Mouse (Mus musculus): Measurements from ENCODE around the gene Usp49. TPM values are rescaled to one million over a fixed set of nuclear protein-coding genes. Genes with fewer than 3 reads are reported as not detected.
"Not testable (repeated sequence)": the region's sequence is repeated elsewhere in the genome, so short reads cannot be mapped to it uniquely, and the experiment has no call there.

Gene Usp49
- polyA plus RNA-seq, 2 experiments = 5.0 to 17.6 TPM

- ATAC-seq (ENCODE audit: low FRiP score, low read depth) (no peak), DNase-seq (ENCODE audit: low spot score) (no peak)
- peaks cover 59% of the 10 kb centered on the region for H3K36me3 ChIP-seq (ENCODE audit: control insufficient read depth, insufficient read depth, low read length)
- 51% methylated on average over 5 of the region's 5 CpGs for WGBS
- H3K27me3 ChIP-seq (ENCODE audit: control insufficient read depth, insufficient read depth, low read length) = no peaks in the 10 kb centered on the region
- no peaks in the 10 kb centered on the region for H3K9me3 ChIP-seq (ENCODE audit: control insufficient read depth, low read length)
- H3K27ac ChIP-seq (replicated peaks; ENCODE audit: low read depth, low read length) = peak overlapping the region; percentile 96
- peak overlapping the region; percentile 90 for H3K4me3 ChIP-seq (replicated peaks; ENCODE audit: low read length)
- no peak for TF ChIP-seq POLR2A (IDR thresholded peaks at IDR 0.05; ENCODE audit: borderline replicate concordance, extremely low read depth, insufficient read depth, insufficient read length)
- H3K9ac ChIP-seq (ENCODE audit: low read depth, low read length, severe bottlenecking) = peak overlapping the region; percentile 82
- H3K4me1 ChIP-seq (ENCODE audit: control insufficient read depth, insufficient read depth, low read length) = peaks cover 24% of the 10 kb centered on the region
- H3K4me2 ChIP-seq (replicated peaks; ENCODE audit: low read depth, low read length, severe bottlenecking) = peak overlapping the region; percentile 89
Measured at GRCm38 (mm10) chr17:47596839-47597164, 33.7 kb upstream of the Usp49 start.

- Histone ChIP-seq H3K9me3 (ENCODE audit: control insufficient read depth, low read length) (no peaks in the 10 kb centered on the region), H3K4me1 (ENCODE audit: control insufficient read depth, insufficient read depth, low read length) (peaks cover 24% of the 10 kb centered on the region), H3K4me3 (replicated peaks; ENCODE audit: low read length) (peak overlapping the region; percentile 90), H3K36me3 (ENCODE audit: control insufficient read depth, insufficient read depth, low read length) (peaks cover 64% of the 10 kb centered on the region), H3K9ac (ENCODE audit: low read depth, low read length, severe bottlenecking) (peak overlapping the region; percentile 82), H3K4me2 (replicated peaks; ENCODE audit: low read depth, low read length, severe bottlenecking) (peak overlapping the region; percentile 89), H3K27ac (replicated peaks; ENCODE audit: low read depth, low read length) (peak overlapping the region; percentile 96; the same call in 1 of the 2 replicates), H3K27me3 (ENCODE audit: control insufficient read depth, insufficient read depth, low read length) (no peaks in the 10 kb centered on the region)
- TF ChIP-seq POLR2A (IDR thresholded peaks at IDR 0.05; ENCODE audit: borderline replicate concordance, extremely low read depth, insufficient read depth, insufficient read length) = no peak
- no peak for DNase-seq (ENCODE audit: low spot score)
- 53% methylated on average over 13 of the region's 13 CpGs for WGBS
- no peak for ATAC-seq (ENCODE audit: low FRiP score, low read depth)
Measured at GRCm38 (mm10) chr17:47597261-47597660, 33.2 kb upstream of the Usp49 start.

GRCm38 (mm10) chr17:47597838-47598579 lies 32.5 kb upstream of the Usp49 start:
- no peak for TF ChIP-seq POLR2A (IDR thresholded peaks at IDR 0.05; ENCODE audit: borderline replicate concordance, extremely low read depth, insufficient read depth, insufficient read length)
- peak overlapping the region; percentile 82; the same call in 1 of the 2 replicates for H3K9ac ChIP-seq (ENCODE audit: low read depth, low read length, severe bottlenecking)
- H3K4me1 ChIP-seq (ENCODE audit: control insufficient read depth, insufficient read depth, low read length) = peaks cover 24% of the 10 kb centered on the region
- H3K27ac ChIP-seq (replicated peaks; ENCODE audit: low read depth, low read length) = no peak overlapping the region
- ATAC-seq (ENCODE audit: low FRiP score, low read depth) (no peak), DNase-seq (ENCODE audit: low spot score) (peak; percentile 34)
- H3K36me3 ChIP-seq (ENCODE audit: control insufficient read depth, insufficient read depth, low read length) = peaks cover 70% of the 10 kb centered on the region
- peak overlapping the region; percentile 90; the same call in 1 of the 2 replicates for H3K4me3 ChIP-seq (replicated peaks; ENCODE audit: low read length)
- peak overlapping the region; percentile 89; the same call in 1 of the 2 replicates for H3K4me2 ChIP-seq (replicated peaks; ENCODE audit: low read depth, low read length, severe bottlenecking)
- 34% methylated on average over 9 of the region's 10 CpGs for WGBS
- no peaks in the 10 kb centered on the region for H3K27me3 ChIP-seq (ENCODE audit: control insufficient read depth, insufficient read depth, low read length)
- no peaks in the 10 kb centered on the region for H3K9me3 ChIP-seq (ENCODE audit: control insufficient read depth, low read length)

- not testable (repeated sequence) for H3K27me3 ChIP-seq (ENCODE audit: control insufficient read depth, insufficient read depth, low read length); H3K27ac ChIP-seq (replicated peaks; ENCODE audit: low read depth, low read length); ATAC-seq (ENCODE audit: low FRiP score, low read depth); H3K4me2 ChIP-seq (replicated peaks; ENCODE audit: low read depth, low read length, severe bottlenecking); H3K9me3 ChIP-seq (ENCODE audit: control insufficient read depth, low read length); H3K9ac ChIP-seq (ENCODE audit: low read depth, low read length, severe bottlenecking); DNase-seq (ENCODE audit: low spot score); H3K4me3 ChIP-seq (replicated peaks; ENCODE audit: low read length)
- peaks cover 24% of the 10 kb centered on the region for H3K4me1 ChIP-seq (ENCODE audit: control insufficient read depth, insufficient read depth, low read length)
- peaks cover 72% of the 10 kb centered on the region for H3K36me3 ChIP-seq (ENCODE audit: control insufficient read depth, insufficient read depth, low read length)
- 76% methylated on average over 10 of the region's 10 CpGs for WGBS
Measured at GRCm38 (mm10) chr17:47598580-47599304, 31.7 kb upstream of the Usp49 start.

GRCm38 (mm10) chr17:47599511-47600297 lies 30.8 kb upstream of the Usp49 start:
- H3K4me3 ChIP-seq (replicated peaks; ENCODE audit: low read length) = no peak overlapping the region
- ATAC-seq (ENCODE audit: low FRiP score, low read depth) (no peak), DNase-seq (ENCODE audit: low spot score) (no peak)
- no peak overlapping the region for H3K27ac ChIP-seq (replicated peaks; ENCODE audit: low read depth, low read length)
- no peaks in the 10 kb centered on the region for H3K27me3 ChIP-seq (ENCODE audit: control insufficient read depth, insufficient read depth, low read length)
- WGBS = 78% methylated on average over 11 of the region's 11 CpGs
- H3K9ac ChIP-seq (ENCODE audit: low read depth, low read length, severe bottlenecking) = no peak overlapping the region
- no peak for TF ChIP-seq POLR2A (IDR thresholded peaks at IDR 0.05; ENCODE audit: borderline replicate concordance, extremely low read depth, insufficient read depth, insufficient read length)
- H3K4me2 ChIP-seq (replicated peaks; ENCODE audit: low read depth, low read length, severe bottlenecking) = no peak overlapping the region
- peaks cover 81% of the 10 kb centered on the region for H3K36me3 ChIP-seq (ENCODE audit: control insufficient read depth, insufficient read depth, low read length)
- no peaks in the 10 kb centered on the region for H3K9me3 ChIP-seq (ENCODE audit: control insufficient read depth, low read length)
- peaks cover 24% of the 10 kb centered on the region for H3K4me1 ChIP-seq (ENCODE audit: control insufficient read depth, insufficient read depth, low read length)

Measured in limb, embryonic 14.5 days (tissue).